Mouse (Mus musculus) spleen, postnatal 4 days (tissue): ENCODE measurements around the gene Ptprm.
A peak's percentile ranks its signal among the peaks of the same experiment; 100 is the strongest.

Source experiments
- DNase-seq, 2 experiments: peaks; one replicate each; pipeline ENCODE4 v3.0.0; 2022; ENCODE audit warnings: low spot score in 2 of 2

Gene Ptprm

GRCm38 (mm10) chr17:66779026-66779425 lies 575.2 kb downstream of the Ptprm start:
- DNase-seq: no peak

- DNase-seq: no peak
Observed at GRCm38 (mm10) chr17:66769365-66770363, 584.6 kb downstream of the Ptprm start.

- no peak for DNase-seq
Observed at GRCm38 (mm10) chr17:66768689-66769275, 585.5 kb downstream of the Ptprm start.

GRCm38 (mm10) chr17:66766166-66766565 lies 588.1 kb downstream of the Ptprm start:
- peak in 1 of 2 experiments; percentile 25 for DNase-seq

- peak in 1 of 2 experiments; percentile 22 for DNase-seq
Observed at GRCm38 (mm10) chr17:66764435-66764834, 589.8 kb downstream of the Ptprm start.

- no peak for DNase-seq
Observed at GRCm38 (mm10) chr17:66762716-66763115, 591.5 kb downstream of the Ptprm start.

GRCm38 (mm10) chr17:66761326-66762296 lies 592.6 kb downstream of the Ptprm start:
- no peak for DNase-seq

- DNase-seq: no peak
Observed at GRCm38 (mm10) chr17:66757025-66757511, 597.2 kb downstream of the Ptprm start.

GRCm38 (mm10) chr17:66756500-66756899 lies 597.8 kb downstream of the Ptprm start:
- DNase-seq: no peak

- no peak for DNase-seq
Observed at GRCm38 (mm10) chr17:66755191-66755654, 599.0 kb downstream of the Ptprm start.

GRCm38 (mm10) chr17:66754208-66754865 lies 599.9 kb downstream of the Ptprm start:
- no peak for DNase-seq

- DNase-seq: no peak
Observed at GRCm38 (mm10) chr17:66751746-66752145, 602.5 kb downstream of the Ptprm start.

GRCm38 (mm10) chr17:66750481-66751206 lies 603.6 kb downstream of the Ptprm start:
- DNase-seq: no peak

GRCm38 (mm10) chr17:66749976-66750375 lies 604.3 kb downstream of the Ptprm start:
- no peak for DNase-seq

- no peak for DNase-seq
Observed at GRCm38 (mm10) chr17:66746506-66746905, 607.8 kb downstream of the Ptprm start.

GRCm38 (mm10) chr17:66743321-66743720 lies 610.9 kb downstream of the Ptprm start:
- DNase-seq: no peak

GRCm38 (mm10) chr17:66738779-66739345 lies 615.4 kb downstream of the Ptprm start:
- DNase-seq: no peak

GRCm38 (mm10) chr17:66738331-66738730 lies 615.9 kb downstream of the Ptprm start:
- no peak for DNase-seq

- no peak for DNase-seq
Observed at GRCm38 (mm10) chr17:66736450-66736849, 617.8 kb downstream of the Ptprm start.

GRCm38 (mm10) chr17:66733541-66733940 lies 620.7 kb downstream of the Ptprm start:
- DNase-seq: no peak
